Comparison of ENCODE assay signal across 15 mouse cellular contexts in the genomic region with DNA sequence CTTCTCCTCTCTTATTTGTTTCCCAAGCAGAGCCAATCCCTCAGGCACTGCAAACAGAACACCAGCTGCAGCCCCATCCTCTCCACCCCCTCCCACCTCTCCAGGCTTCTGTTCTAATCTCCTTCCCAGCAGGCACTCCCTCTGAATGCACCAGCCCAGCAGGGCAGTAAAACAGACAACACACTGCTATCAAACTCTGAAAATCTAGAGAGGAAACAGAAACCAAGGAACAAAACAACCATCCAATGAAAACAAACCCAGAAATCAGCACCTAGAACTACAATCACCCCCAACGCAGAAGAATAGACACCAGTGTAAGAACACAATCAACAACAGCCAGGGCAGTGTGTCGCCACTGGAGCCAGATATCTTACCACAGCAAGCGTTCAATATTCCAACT. TPM values are rescaled to one million over a fixed set of nuclear protein-coding genes. Genes with fewer than 3 reads are reported as not detected.
DNase-seq lines count a peak whose midpoint lies in the region; ATAC-seq and TF ChIP-seq lines count a peak whose summit lies in the region.
"Had no signal": no experiment of that assay in that cellular context is flagged by ENCODE, and none has a peak within 500 bp of the region (broad histone marks: within the 10 kb centered on the region; RNA-seq: fewer than 3 reads in every experiment).

No protein-coding gene starts in this region.

- no peak overlapping the region for H3K4me2 ChIP-seq in midbrain, embryonic 12.5 days (replicated peaks)
- H3K4me2 ChIP-seq in midbrain, embryonic 16.5 days (ENCODE audit: low read length): no peak overlapping the region
- H3K4me2 ChIP-seq in kidney, embryonic 16.5 days (replicated peaks; ENCODE audit: low read depth, low read length): no peak overlapping the region
- H3K4me2 ChIP-seq: heart, embryonic 13.5 days; intestine, embryonic 15.5 days; limb, embryonic 15.5 days had no signal

- no peak for TF ChIP-seq POLR2A in brain, embryonic 14.5 days (IDR thresholded peaks at IDR 0.05; ENCODE audit: borderline replicate concordance, extremely low read depth, insufficient read depth, insufficient read length, poor library complexity, severe bottlenecking)

- no peaks in the 10 kb centered on the region for H3K9me3 ChIP-seq in midbrain, embryonic 12.5 days
- H3K9me3 ChIP-seq in midbrain, embryonic 16.5 days (replicated peaks; ENCODE audit: control insufficient read depth, low read length, poor library complexity, severe bottlenecking): no peaks in the 10 kb centered on the region
- H3K9me3 ChIP-seq in kidney, embryonic 16.5 days (ENCODE audit: low read length): no peaks in the 10 kb centered on the region
- H3K9me3 ChIP-seq: heart, embryonic 13.5 days; intestine, embryonic 15.5 days; limb, embryonic 15.5 days had no signal

- DNase-seq in embryo, embryonic 10.5 days (ENCODE audit: low spot score): peak; percentile 2
- DNase-seq in embryo, embryonic 9.5 days (ENCODE audit: extremely low spot score): no peak
- peak; percentile 24 for DNase-seq in brain, embryonic 14.5 days (ENCODE audit: low read depth)
- DNase-seq in Muller cell, postnatal 12 days (ENCODE audit: inconsistent ontology term): no peak
- DNase-seq: adrenal gland, postnatal 14 days; cerebellum, postnatal 14 days; kidney, postnatal 10 days; lung, postnatal 10 days had no signal

- ATAC-seq in midbrain, embryonic 12.5 days (ENCODE audit: low FRiP score, low read depth): 0 out of 2 replicates have a peak, but pooled peaks have one; percentile 44
- ATAC-seq in midbrain, embryonic 16.5 days: no peak
- peak; percentile 75 for ATAC-seq in megakaryocyte progenitor cell, adult 5-6 weeks (replicated peaks; ENCODE audit: poor library complexity)
- no peak for ATAC-seq in kidney, embryonic 16.5 days (ENCODE audit: low FRiP score, low TSS enrichment)
- ATAC-seq: intestine, embryonic 15.5 days had no signal

- no peaks in the 10 kb centered on the region for H3K4me1 ChIP-seq in midbrain, embryonic 12.5 days
- H3K4me1 ChIP-seq in midbrain, embryonic 16.5 days (ENCODE audit: control insufficient read depth, insufficient read depth, low read length): no peaks in the 10 kb centered on the region
- H3K4me1 ChIP-seq in kidney, embryonic 16.5 days (ENCODE audit: insufficient read depth, low read length): no peaks in the 10 kb centered on the region
- H3K4me1 ChIP-seq: heart, embryonic 13.5 days; intestine, embryonic 15.5 days; limb, embryonic 15.5 days had no signal

- 25% methylated on average over 3 of the region's 3 CpGs for WGBS in midbrain, embryonic 12.5 days
- WGBS in midbrain, embryonic 16.5 days: 20% methylated on average over 3 of the region's 3 CpGs
- WGBS in kidney, embryonic 16.5 days: 51% methylated on average over 3 of the region's 3 CpGs

- H3K36me3 ChIP-seq in midbrain, embryonic 12.5 days: no peaks in the 10 kb centered on the region
- no peaks in the 10 kb centered on the region for H3K36me3 ChIP-seq in midbrain, embryonic 16.5 days (ENCODE audit: control insufficient read depth, insufficient read depth, low read length)
- no peaks in the 10 kb centered on the region for H3K36me3 ChIP-seq in kidney, embryonic 16.5 days (ENCODE audit: insufficient read depth, low read length)
- H3K36me3 ChIP-seq: heart, embryonic 13.5 days; intestine, embryonic 15.5 days; limb, embryonic 15.5 days had no signal

- peak overlapping the region; percentile 49; the same call in 1 of the 2 replicates for H3K27ac ChIP-seq in midbrain, embryonic 12.5 days (replicated peaks)
- no peak overlapping the region for H3K27ac ChIP-seq in midbrain, embryonic 16.5 days (ENCODE audit: low read length)
- H3K27ac ChIP-seq in kidney, embryonic 16.5 days (ENCODE audit: low read length): no peak overlapping the region
- H3K27ac ChIP-seq: heart, embryonic 13.5 days; intestine, embryonic 15.5 days; limb, embryonic 15.5 days had no signal

- no peak overlapping the region for H3K9ac ChIP-seq in midbrain, embryonic 12.5 days (replicated peaks)
- H3K9ac ChIP-seq in midbrain, embryonic 16.5 days (ENCODE audit: low read depth, low read length): no peak overlapping the region
- H3K9ac ChIP-seq in kidney, embryonic 16.5 days (replicated peaks; ENCODE audit: low read length): no peak overlapping the region
- H3K9ac ChIP-seq: heart, embryonic 13.5 days; intestine, embryonic 15.5 days; limb, embryonic 15.5 days had no signal

- H3K4me3 ChIP-seq in midbrain, embryonic 12.5 days: no peak overlapping the region
- no peak overlapping the region for H3K4me3 ChIP-seq in midbrain, embryonic 16.5 days (ENCODE audit: low read depth, low read length)
- H3K4me3 ChIP-seq in kidney, embryonic 16.5 days (ENCODE audit: low read length): no peak overlapping the region
- H3K4me3 ChIP-seq: heart, embryonic 13.5 days; intestine, embryonic 15.5 days; limb, embryonic 15.5 days had no signal

- H3K27me3 ChIP-seq in midbrain, embryonic 12.5 days: no peaks in the 10 kb centered on the region
- H3K27me3 ChIP-seq in midbrain, embryonic 16.5 days (ENCODE audit: control insufficient read depth, insufficient read depth, low read depth, low read length): no peaks in the 10 kb centered on the region
- no peaks in the 10 kb centered on the region for H3K27me3 ChIP-seq in kidney, embryonic 16.5 days (ENCODE audit: insufficient read depth, low read length)
- H3K27me3 ChIP-seq: heart, embryonic 13.5 days; intestine, embryonic 15.5 days; limb, embryonic 15.5 days had no signal

- TF ChIP-seq CTCF in brain, embryonic 14.5 days (IDR thresholded peaks at IDR 0.05; ENCODE audit: borderline replicate concordance, extremely low read depth, insufficient read depth, insufficient read length): no peak

RNA-seq across cellular contexts. Expression of a gene that starts 8.0 kb away (rescaled TPM):
- 21.3 and 24.2 TPM in 2 replicates for polyA plus RNA-seq in midbrain, embryonic 12.5 days (2016; fragmentation: Nextera tagmentation; extraction: Ambion mirVana)
- polyA plus RNA-seq in midbrain, embryonic 16.5 days (2015; fragmentation: Nextera tagmentation; extraction: Ambion mirVana): 14.9 and 15.6 TPM in 2 replicates
- 9.4 and 10.8 TPM in 2 replicates for polyA plus RNA-seq in brain, embryonic 14.5 days (2012; rRNA removed)
- 43.8 and 48.7 TPM in 2 replicates for total RNA-seq in megakaryocyte progenitor cell, adult 5-6 weeks (2015)
- total RNA-seq in megakaryocyte progenitor cell, adult 5-6 weeks (2017): 36.5 and 47.4 TPM in 2 replicates
- 19.4 and 21.4 TPM in 2 replicates for polyA plus RNA-seq in kidney, embryonic 16.5 days (2015; fragmentation: Nextera tagmentation; extraction: Ambion mirVana)

Comparison
In these comparisons a context has a peak if more than half of its experiments do, and no peak if none do; other contexts are left out.
1. DNase-seq: peak in embryo, embryonic 10.5 days (single experiment) and brain, embryonic 14.5 days (single experiment); none in embryo, embryonic 9.5 days (single experiment) and Muller cell, postnatal 12 days (single experiment).
2. ATAC-seq: peak in midbrain, embryonic 12.5 days (single experiment) and megakaryocyte progenitor cell, adult 5-6 weeks (single experiment); none in midbrain, embryonic 16.5 days (single experiment) and kidney, embryonic 16.5 days (single experiment).